Mouse (Mus musculus): ENCODE data around the gene Gm20662.

GRCm38 (mm10) chr9:107971690-107972541, 24.2 kb upstream of the Gm20662 start:
- TF ChIP-seq TAL1 (IDR thresholded peaks at IDR 0.05; ENCODE audit: low read length) (peak; percentile 80), GATA1 (IDR thresholded peaks at IDR 0.05; ENCODE audit: low read length) (peak; percentile 94)

All from erythroblast, embryonic 14.5 days (primary cell).